Mouse (Mus musculus) thymus, adult 2 months (tissue): ENCODE data around the gene Cdc42bpa. TPM values are rescaled to one million over a fixed set of nuclear protein-coding genes. Genes with fewer than 3 reads are reported as not detected.

ENCODE experiments used
- DNase-seq: peaks from one replicate; pipeline ENCODE4 v3.0.0; 2021
- H3K27ac ChIP-seq: fragments of 200-500 bp; 2 replicates; pipeline ENCODE4 v1.5.1; 2012; ENCODE audit warnings: low read length, control low read depth; ENCODE audit not compliant: control insufficient read depth, insufficient read depth
- H3K27me3 ChIP-seq: fragments of 200-500 bp; 2 replicates; pipeline ENCODE4 v1.6.1; 2012; ENCODE audit warnings: mild to moderate bottlenecking, low read length, moderate library complexity, mixed read lengths; ENCODE audit not compliant: control insufficient read depth, insufficient read depth
- H3K36me3 ChIP-seq: fragments of 200-500 bp; 2 replicates; pipeline ENCODE4 v1.6.1; 2012; ENCODE audit warnings: mild to moderate bottlenecking, low read length, moderate library complexity; ENCODE audit not compliant: control insufficient read depth, insufficient read depth
- H3K4me1 ChIP-seq: fragments of 200-500 bp; replicated peaks from 2 replicates; pipeline ENCODE4 v1.6.1; 2012; ENCODE audit warnings: low read length; ENCODE audit not compliant: control insufficient read depth, insufficient read depth
- H3K4me3 ChIP-seq: fragments of 200-500 bp; 2 replicates; pipeline ENCODE4 v1.5.1; 2012; ENCODE audit warnings: mild to moderate bottlenecking, low read length, control low read depth, moderate library complexity; ENCODE audit not compliant: control insufficient read depth, insufficient read depth
- CTCF ChIP-seq: fragments of 200-500 bp; IDR thresholded peaks from 2 replicates; pipeline ENCODE4 v1.5.1; 2012; ENCODE audit warnings: mild to moderate bottlenecking, control low read depth, low read length, moderate library complexity, borderline replicate concordance; ENCODE audit not compliant: control insufficient read depth, poor library complexity, insufficient read depth; ENCODE audit errors: extremely low read depth
- POLR2A ChIP-seq: fragments of 200-500 bp; IDR thresholded peaks from 2 replicates; pipeline ENCODE4 v1.6.1; 2012; ENCODE audit warnings: mild to moderate bottlenecking, low read length, control low read depth, moderate library complexity; ENCODE audit not compliant: control insufficient read depth, poor library complexity, insufficient read depth; ENCODE audit errors: extremely low read depth
- WGBS: fragments of 180-500 bp; shearing (Covaris S2); methylation state at CpG from one replicate; pipeline ENCODE4 v1.1.7; 2018; 5-methylcytosine and 5-hydroxymethylcytosine counted together
- polyA plus RNA-seq: library from polyadenylated mRNA; depleted of rRNA; stranded (reverse); fragments of >200 nt; gene quantifications from 2 replicates; pipeline ENCODE4 v1.2.3, GENCODE M21; 2012

Gene Cdc42bpa
- polyA plus RNA-seq, 1 experiment: 3.9 TPM

- 97% methylated on average over 8 of the region's 8 CpGs for WGBS
- Histone ChIP-seq H3K4me3 (no peak overlapping the region), H3K36me3 (no peaks in the 10 kb centered on the region), H3K27ac (no peak overlapping the region), H3K27me3 (no peaks in the 10 kb centered on the region), H3K4me1 (no peaks in the 10 kb centered on the region)
- TF ChIP-seq CTCF (no peak), POLR2A (no peak)
- DNase-seq: no peak
These were observed 209.8 kb downstream of the Cdc42bpa start for GRCm38 (mm10) chr1:180170071-180170470.

- DNase-seq: no peak
These were observed 211.6 kb downstream of the Cdc42bpa start for GRCm38 (mm10) chr1:180171883-180172282.

GRCm38 (mm10) chr1:180172600-180172999 lies 212.3 kb downstream of the Cdc42bpa start:
- WGBS: 96% methylated on average over 4 of the region's 4 CpGs
- Histone ChIP-seq H3K27ac (no peak overlapping the region), H3K27me3 (no peaks in the 10 kb centered on the region), H3K36me3 (no peaks in the 10 kb centered on the region), H3K4me3 (no peak overlapping the region), H3K4me1 (no peaks in the 10 kb centered on the region)
- DNase-seq: no peak
- TF ChIP-seq POLR2A (no peak), CTCF (no peak)

More at GRCm38 (mm10) chr1:180171883-180172282, 211.6 kb downstream of the Cdc42bpa start:
- no peak for TF ChIP-seq CTCF
- no peak for TF ChIP-seq POLR2A
- Histone ChIP-seq H3K27ac (no peak overlapping the region), H3K36me3 (no peaks in the 10 kb centered on the region), H3K27me3 (no peaks in the 10 kb centered on the region), H3K4me3 (no peak overlapping the region), H3K4me1 (no peaks in the 10 kb centered on the region)
- 92% methylated on average over 2 of the region's 2 CpGs for whole genome bisulfite sequencing

- no peaks in the 10 kb centered on the region for H3K36me3 ChIP-seq
- no peak for DNase-seq
- no peak overlapping the region for H3K27ac ChIP-seq
- H3K27me3 ChIP-seq: no peaks in the 10 kb centered on the region
- WGBS: 92% methylated on average over 5 of the region's 5 CpGs
- no peak overlapping the region for H3K4me3 ChIP-seq
- TF ChIP-seq CTCF (no peak), POLR2A (no peak)
- H3K4me1 ChIP-seq: no peaks in the 10 kb centered on the region
These were observed 212.7 kb downstream of the Cdc42bpa start for GRCm38 (mm10) chr1:180173017-180173416.

- Histone ChIP-seq H3K27me3 (no peaks in the 10 kb centered on the region), H3K4me1 (no peaks in the 10 kb centered on the region), H3K27ac (no peak overlapping the region), H3K36me3 (no peaks in the 10 kb centered on the region), H3K4me3 (no peak overlapping the region)
- 81% methylated on average over 6 of the region's 6 CpGs for WGBS
- TF ChIP-seq POLR2A (no peak), CTCF (no peak)
- DNase-seq: no peak
These were observed 214.4 kb downstream of the Cdc42bpa start for GRCm38 (mm10) chr1:180174718-180175117.

GRCm38 (mm10) chr1:180175167-180175566 lies 214.9 kb downstream of the Cdc42bpa start:
- no peak for DNase-seq
- Histone ChIP-seq H3K4me3 (no peak overlapping the region), H3K27me3 (no peaks in the 10 kb centered on the region), H3K27ac (no peak overlapping the region), H3K36me3 (no peaks in the 10 kb centered on the region), H3K4me1 (no peaks in the 10 kb centered on the region)
- 46% methylated on average over 3 of the region's 3 CpGs for WGBS
- no peak for TF ChIP-seq POLR2A
- TF ChIP-seq CTCF: no peak

GRCm38 (mm10) chr1:180175635-180176034 lies 215.4 kb downstream of the Cdc42bpa start:
- no peak for DNase-seq
- Histone ChIP-seq H3K4me1 (no peaks in the 10 kb centered on the region), H3K27ac (no peak overlapping the region), H3K4me3 (no peak overlapping the region), H3K27me3 (no peaks in the 10 kb centered on the region), H3K36me3 (no peaks in the 10 kb centered on the region)
- no peak for TF ChIP-seq CTCF
- TF ChIP-seq POLR2A: no peak
- WGBS: 86% methylated on average over 8 of the region's 8 CpGs
